Mouse (Mus musculus): ENCODE results near the gene Isyna1. TPM values are rescaled to one million over a fixed set of nuclear protein-coding genes. Genes with fewer than 3 reads are reported as not detected.
A peak's percentile ranks its signal among the peaks of the same experiment; 100 is the strongest.

Isyna1 gene
- total and polyA plus RNA-seq, 3 experiments: 26.7 to 41.6 (median 28.3) TPM

- Histone ChIP-seq H3K27ac (peak within 1 kb of the TSS; percentile 20; the same call in 1 of the 2 replicates), H3K27me3 (ENCODE audit: control insufficient read depth, insufficient read depth, low read length) (no peaks in the 10 kb centered on the region), H3K4me3 (no peak within 1 kb of the TSS), H3K4me1 (ENCODE audit: control insufficient read depth, insufficient read depth, low read length) (peaks cover 14% of the 10 kb centered on the region), H3K9ac (ENCODE audit: low read depth, low read length) (no peak within 1 kb of the TSS), H3K79me2 (replicated peaks; ENCODE audit: control insufficient read depth, insufficient read depth, low read length) (no peaks in the 10 kb centered on the region), H3K36me3 (ENCODE audit: control insufficient read depth, insufficient read depth, low read length) (no peaks in the 10 kb centered on the region)
- intact Hi-C loops (cut with DNase I): no loop called here
- WGBS: 91% methylated on average over 6 of the region's 6 CpGs
- TF ChIP-seq EP300 (IDR thresholded peaks at IDR 0.05; ENCODE audit: insufficient read depth, low read depth, low read length) (no peak), CTCF (IDR thresholded peaks at IDR 0.05) (no peak), POLR2A (IDR thresholded peaks at IDR 0.05; ENCODE audit: insufficient read depth, low read depth, low read length) (no peak)
- DNase-seq: no peak
These were observed 38.2 kb downstream of the Isyna1 start, which contains the start of gene Gdf15 for GRCm38 (mm10) chr8:70632346-70632892. Gene Gdf15, minus strand, starts transcription at chr8:70632456.

- peaks cover 14% of the 10 kb centered on the region for H3K4me1 ChIP-seq (ENCODE audit: control insufficient read depth, insufficient read depth, low read length)
These were observed 39.9 kb downstream of the Isyna1 start for GRCm38 (mm10) chr8:70634066-70634465.

DNA sequence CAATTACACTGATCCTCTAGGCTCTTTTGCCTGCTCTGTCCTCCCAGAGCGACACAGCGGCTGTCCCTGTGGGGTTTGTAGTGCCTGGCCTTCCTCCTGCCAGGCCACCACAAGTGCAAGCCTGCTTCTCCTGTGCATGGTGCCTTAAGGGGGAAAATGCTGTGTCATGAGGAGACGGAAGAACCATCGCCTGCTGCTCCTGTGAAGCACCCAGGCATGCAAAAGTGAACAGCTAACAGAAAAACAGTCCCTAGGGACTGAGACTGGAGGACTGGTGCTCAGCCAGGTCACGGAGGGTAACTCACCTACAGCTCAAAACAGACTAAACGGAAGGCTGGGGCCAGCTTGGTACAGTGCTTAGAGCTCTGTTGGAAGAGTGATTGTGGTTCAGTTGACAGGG, 41.4 kb downstream of the Isyna1 start:
- Histone ChIP-seq H3K9ac (ENCODE audit: low read depth, low read length) (no peak overlapping the region), H3K27ac (peak overlapping the region; percentile 33; the same call in 1 of the 2 replicates), H3K36me3 (ENCODE audit: control insufficient read depth, insufficient read depth, low read length) (no peaks in the 10 kb centered on the region), H3K79me2 (replicated peaks; ENCODE audit: control insufficient read depth, insufficient read depth, low read length) (no peaks in the 10 kb centered on the region), H3K4me1 (ENCODE audit: control insufficient read depth, insufficient read depth, low read length) (peaks cover 13% of the 10 kb centered on the region), H3K27me3 (ENCODE audit: control insufficient read depth, insufficient read depth, low read length) (no peaks in the 10 kb centered on the region), H3K4me3 (no peak overlapping the region)
- DNase-seq: peak in 1 of 2 experiments; percentile 40
- 71% methylated on average over 6 of the region's 6 CpGs for WGBS
- intact Hi-C loops (cut with DNase I): no loop called here
- TF ChIP-seq CTCF (IDR thresholded peaks at IDR 0.05) (no peak), POLR2A (IDR thresholded peaks at IDR 0.05; ENCODE audit: insufficient read depth, low read depth, low read length) (no peak), EP300 (IDR thresholded peaks at IDR 0.05; ENCODE audit: insufficient read depth, low read depth, low read length) (no peak)

More at GRCm38 (mm10) chr8:70634066-70634465, 39.9 kb downstream of the Isyna1 start:
- H3K27ac ChIP-seq: peak overlapping the region; percentile 55
- TF ChIP-seq POLR2A (IDR thresholded peaks at IDR 0.05; ENCODE audit: insufficient read depth, low read depth, low read length) (0 out of 2 replicates have a peak, but pooled peaks have one; percentile 24), CTCF (IDR thresholded peaks at IDR 0.05) (no peak), EP300 (IDR thresholded peaks at IDR 0.05; ENCODE audit: insufficient read depth, low read depth, low read length) (peak; percentile 16; the same call in 1 of the 2 replicates)
- peak; percentile 82 to 85 for DNase-seq
- H3K9ac ChIP-seq (ENCODE audit: low read depth, low read length): no peak overlapping the region
- H3K4me3 ChIP-seq: no peak overlapping the region
- intact Hi-C loops (cut with DNase I): no loop called here
- H3K36me3 ChIP-seq (ENCODE audit: control insufficient read depth, insufficient read depth, low read length): no peaks in the 10 kb centered on the region
- H3K79me2 ChIP-seq (replicated peaks; ENCODE audit: control insufficient read depth, insufficient read depth, low read length): no peaks in the 10 kb centered on the region
- H3K27me3 ChIP-seq (ENCODE audit: control insufficient read depth, insufficient read depth, low read length): no peaks in the 10 kb centered on the region
- 8% methylated on average over 6 of the region's 6 CpGs for WGBS

GRCm38 (mm10) chr8:70636838-70637237, 42.7 kb downstream of the Isyna1 start:
- DNase-seq: no peak

GRCm38 (mm10) chr8:70638752-70639151, 44.6 kb downstream of the Isyna1 start:
- WGBS: 54% methylated on average over 9 of the region's 9 CpGs
- H3K9ac ChIP-seq (ENCODE audit: low read depth, low read length): no peak overlapping the region

More at GRCm38 (mm10) chr8:70636838-70637237, 42.7 kb downstream of the Isyna1 start:
- Histone ChIP-seq H3K27ac (no peak overlapping the region), H3K27me3 (ENCODE audit: control insufficient read depth, insufficient read depth, low read length) (no peaks in the 10 kb centered on the region), H3K79me2 (replicated peaks; ENCODE audit: control insufficient read depth, insufficient read depth, low read length) (no peaks in the 10 kb centered on the region), H3K4me3 (no peak overlapping the region), H3K36me3 (ENCODE audit: control insufficient read depth, insufficient read depth, low read length) (no peaks in the 10 kb centered on the region), H3K9ac (ENCODE audit: low read depth, low read length) (no peak overlapping the region), H3K4me1 (ENCODE audit: control insufficient read depth, insufficient read depth, low read length) (peaks cover 11% of the 10 kb centered on the region)
- 80% methylated on average over 8 of the region's 8 CpGs for WGBS
- no peak for TF ChIP-seq POLR2A (IDR thresholded peaks at IDR 0.05; ENCODE audit: insufficient read depth, low read depth, low read length)
- no peak for TF ChIP-seq EP300 (IDR thresholded peaks at IDR 0.05; ENCODE audit: insufficient read depth, low read depth, low read length)
- no peak for TF ChIP-seq CTCF (IDR thresholded peaks at IDR 0.05)
- intact Hi-C loops (cut with DNase I): no loop called here

DNA sequence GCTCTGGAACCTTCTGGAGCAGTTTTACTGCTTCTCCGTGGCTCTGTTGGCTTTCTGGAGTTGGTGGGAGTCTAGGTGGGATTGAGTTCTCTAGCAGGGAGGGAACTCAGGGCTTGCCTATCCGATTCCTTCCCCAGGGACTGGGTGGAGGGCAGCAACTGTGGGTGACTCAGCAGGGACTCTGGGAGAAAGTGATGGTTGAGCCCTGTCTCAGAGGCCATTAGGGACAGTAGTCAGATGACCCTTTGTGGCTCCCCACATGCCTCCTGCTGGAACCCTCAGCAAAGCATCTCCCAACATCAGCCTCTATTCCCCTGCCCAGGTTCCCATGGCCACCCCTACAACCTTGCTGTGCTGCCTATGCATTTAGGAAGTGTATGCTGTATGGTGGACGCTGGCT, 48.8 kb downstream of the Isyna1 start:
- 56% methylated on average over 3 of the region's 3 CpGs for WGBS
- no peak for TF ChIP-seq CTCF (IDR thresholded peaks at IDR 0.05)
- TF ChIP-seq POLR2A (IDR thresholded peaks at IDR 0.05; ENCODE audit: insufficient read depth, low read depth, low read length): no peak
- TF ChIP-seq EP300 (IDR thresholded peaks at IDR 0.05; ENCODE audit: insufficient read depth, low read depth, low read length): no peak
- H3K4me1 ChIP-seq (ENCODE audit: control insufficient read depth, insufficient read depth, low read length): peaks cover 23% of the 10 kb centered on the region
- DNase-seq: no peak
- no peak overlapping the region for H3K4me3 ChIP-seq
- H3K79me2 ChIP-seq (replicated peaks; ENCODE audit: control insufficient read depth, insufficient read depth, low read length): no peaks in the 10 kb centered on the region
- H3K27me3 ChIP-seq (ENCODE audit: control insufficient read depth, insufficient read depth, low read length): no peaks in the 10 kb centered on the region
- intact Hi-C loops (cut with DNase I): no loop called here
- no peak overlapping the region for H3K27ac ChIP-seq
- no peak overlapping the region for H3K9ac ChIP-seq (ENCODE audit: low read depth, low read length)
- H3K36me3 ChIP-seq (ENCODE audit: control insufficient read depth, insufficient read depth, low read length): no peaks in the 10 kb centered on the region

More at GRCm38 (mm10) chr8:70638752-70639151, 44.6 kb downstream of the Isyna1 start:
- peaks cover 11% of the 10 kb centered on the region for H3K4me1 ChIP-seq (ENCODE audit: control insufficient read depth, insufficient read depth, low read length)
- TF ChIP-seq CTCF (IDR thresholded peaks at IDR 0.05) (no peak), POLR2A (IDR thresholded peaks at IDR 0.05; ENCODE audit: insufficient read depth, low read depth, low read length) (no peak), EP300 (IDR thresholded peaks at IDR 0.05; ENCODE audit: insufficient read depth, low read depth, low read length) (no peak)
- no peaks in the 10 kb centered on the region for H3K27me3 ChIP-seq (ENCODE audit: control insufficient read depth, insufficient read depth, low read length)
- DNase-seq: no peak
- no peaks in the 10 kb centered on the region for H3K79me2 ChIP-seq (replicated peaks; ENCODE audit: control insufficient read depth, insufficient read depth, low read length)
- no peaks in the 10 kb centered on the region for H3K36me3 ChIP-seq (ENCODE audit: control insufficient read depth, insufficient read depth, low read length)
- intact Hi-C loops (cut with DNase I): no loop called here
- H3K4me3 ChIP-seq: no peak overlapping the region
- no peak overlapping the region for H3K27ac ChIP-seq
